Mouse (Mus musculus) liver, embryonic 14.5 days (tissue): ENCODE results near the gene Esrrg.

Experiments
- CTCF ChIP-seq: IDR thresholded peaks from 2 replicates; pipeline ENCODE4 v1.5.1; 2016; ENCODE audit warnings: antibody characterized with exemption, low read depth, control low read depth
- EP300 ChIP-seq: IDR thresholded peaks from 2 replicates; pipeline ENCODE4 v1.6.1; 2016; ENCODE audit warnings: antibody characterized with exemption, low read depth

GRCm38 (mm10) chr1:187669746-187670145 is 61.2 kb downstream of the Esrrg start:
- no peak for TF ChIP-seq CTCF
- TF ChIP-seq EP300 = no peak
